Mouse (Mus musculus): ENCODE results near the gene Msto1.
"Not testable (repeated sequence)": the region's sequence is repeated elsewhere in the genome, so short reads cannot be mapped to it uniquely, and the experiment has no call there.

Gene Msto1

DNA sequence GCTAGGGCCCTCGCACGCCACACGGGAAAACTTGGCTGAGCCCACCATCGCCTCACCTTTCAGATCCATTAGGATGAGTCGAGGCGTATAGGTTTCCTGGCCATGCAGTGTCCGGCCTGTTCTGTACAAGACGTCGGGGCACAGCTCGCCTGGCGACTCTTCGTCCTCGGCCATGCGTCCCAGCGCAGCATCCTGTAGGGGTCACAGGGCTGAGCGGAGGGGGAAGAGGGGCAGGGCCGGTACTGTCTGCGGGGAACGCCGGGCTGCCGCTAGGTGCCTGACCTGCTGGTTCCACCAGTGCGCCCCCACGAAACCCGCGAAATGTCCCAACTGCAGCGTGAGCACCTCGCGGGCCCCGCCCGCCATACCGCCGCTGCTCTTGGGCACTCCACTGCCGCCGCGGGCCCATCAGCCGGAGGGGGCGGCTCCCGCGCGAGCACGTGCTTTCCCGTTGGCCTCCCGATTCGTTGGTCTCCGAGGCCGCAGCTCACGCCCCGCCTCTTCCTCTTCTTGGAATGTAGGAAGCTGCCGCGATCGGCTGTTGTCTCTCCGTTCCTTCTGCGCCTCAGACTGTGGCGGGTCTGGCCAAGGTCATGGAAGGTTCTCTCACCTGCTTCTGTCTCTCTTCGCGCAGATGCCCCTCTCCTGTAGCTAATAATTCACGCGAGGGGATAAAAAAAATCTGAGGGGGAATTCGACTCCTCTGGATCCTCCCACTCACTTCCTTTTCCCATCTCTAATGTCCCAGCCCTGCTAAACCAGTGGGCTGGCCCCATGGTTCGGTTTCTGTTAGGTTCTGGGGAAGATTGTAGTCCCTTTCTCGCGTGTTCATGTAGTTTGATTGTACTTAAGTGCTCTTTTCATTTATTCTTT lies at the start of gene Msto1:
Gene Msto1, minus strand, starts transcription at position 489 of the 873 bp plus-strand sequence.
- DNase-seq (ENCODE audit: low spot score in 2 of 2): peak; percentile 81 to 85

DNA sequence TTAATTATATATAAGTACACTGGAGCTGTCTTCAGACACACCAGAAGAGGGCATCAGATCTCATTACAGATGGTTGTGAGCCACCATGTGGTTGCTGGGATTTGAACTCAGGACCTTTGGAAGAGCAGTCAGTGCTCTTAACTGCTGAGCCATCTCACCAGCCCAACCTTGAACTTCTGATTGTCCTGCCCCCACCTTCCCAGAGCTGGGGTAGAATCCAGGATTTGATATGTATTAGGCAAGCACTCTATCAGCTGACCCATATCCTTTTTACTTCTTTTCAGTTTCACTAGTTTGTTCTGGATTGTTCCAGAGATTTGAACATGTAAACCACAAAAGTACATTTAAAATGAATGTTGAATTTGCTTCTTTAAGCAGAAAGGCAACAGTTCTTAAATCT lies 49.4 kb upstream of the Msto1 start:
- DNase-seq (ENCODE audit: low spot score in 2 of 2): not testable (repeated sequence)

GRCm38 (mm10) chr3:88953736-88954135 lies 39.9 kb upstream of the Msto1 start:
- no peak for DNase-seq (ENCODE audit: low spot score in 2 of 2)

GRCm38 (mm10) chr3:88953246-88953645 lies 39.4 kb upstream of the Msto1 start:
- no peak for DNase-seq (ENCODE audit: low spot score in 2 of 2)

GRCm38 (mm10) chr3:88951327-88951800 lies 37.6 kb upstream of the Msto1 start:
- no peak for DNase-seq (ENCODE audit: low spot score in 2 of 2)

- peak; percentile 57 to 62 for DNase-seq (ENCODE audit: low spot score in 2 of 2)
These were observed 37.0 kb upstream of the Msto1 start, which contains the start of the genes Ash1l and Dap3 for GRCm38 (mm10) chr3:88950576-88951326. Ash1l (plus strand) TSS chr3:88950622. Dap3 (minus strand) TSS chr3:88951181.

DNA sequence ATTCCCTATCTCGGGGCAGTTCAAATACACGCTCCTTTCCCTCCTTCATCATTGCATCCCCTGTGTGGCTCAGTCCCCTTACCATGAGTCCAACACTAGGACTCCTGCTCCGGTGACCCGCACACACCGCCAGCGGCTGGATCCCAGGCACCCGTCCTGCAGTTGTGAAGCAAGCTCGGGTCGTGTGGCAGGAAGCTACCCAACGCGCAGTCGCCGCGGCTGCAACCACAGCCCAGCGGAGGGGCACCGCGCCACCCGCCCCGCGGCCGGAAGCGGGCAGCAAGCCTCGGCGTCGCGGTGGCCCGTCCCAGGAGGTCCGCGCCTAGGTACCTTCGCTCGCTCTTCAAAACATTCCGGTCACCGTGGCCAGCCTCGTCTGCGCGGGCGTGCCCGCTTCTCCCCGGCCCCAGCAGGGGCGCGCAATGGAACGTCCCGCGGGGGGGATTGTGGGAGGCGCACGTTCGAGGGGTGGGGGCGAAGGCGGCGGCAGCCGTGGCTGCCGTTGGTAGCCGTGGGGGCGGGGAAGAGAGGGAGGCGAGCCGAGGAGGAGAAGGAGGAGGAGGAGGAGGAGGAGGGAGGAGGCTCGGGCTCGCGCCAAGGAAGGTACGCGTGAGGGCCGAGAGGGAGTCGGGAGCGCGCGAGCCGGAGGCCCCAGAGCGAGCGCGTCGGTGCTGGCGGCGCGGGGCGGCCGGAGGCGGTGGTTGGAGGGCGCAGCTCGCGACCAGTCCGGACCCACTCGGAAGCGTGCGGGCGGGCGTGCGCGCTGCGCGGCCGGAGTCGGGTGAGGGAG lies 36.2 kb upstream of the Msto1 start:
- DNase-seq (ENCODE audit: low spot score in 2 of 2): peak; percentile 59 to 63

DNA sequence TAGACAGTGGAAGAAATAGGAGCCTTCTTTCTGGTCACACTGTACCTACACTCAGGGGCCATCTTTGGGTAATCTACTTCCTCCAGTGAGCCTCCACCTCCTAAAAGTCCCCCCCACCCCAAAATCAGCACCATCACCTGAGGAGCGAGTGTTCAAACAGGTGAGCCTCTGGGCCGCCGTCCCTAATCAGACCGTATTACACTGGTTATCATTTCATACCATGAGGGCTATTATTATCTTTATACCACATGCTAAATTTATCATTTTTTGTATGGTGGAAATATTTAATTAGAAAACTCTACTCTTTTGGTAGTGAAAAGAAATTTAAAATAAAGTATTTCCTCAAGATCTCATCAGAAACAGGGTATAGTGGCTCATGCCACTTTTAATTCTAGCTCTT lies 30.3 kb upstream of the Msto1 start:
- DNase-seq (ENCODE audit: low spot score in 2 of 2): no peak

DNA sequence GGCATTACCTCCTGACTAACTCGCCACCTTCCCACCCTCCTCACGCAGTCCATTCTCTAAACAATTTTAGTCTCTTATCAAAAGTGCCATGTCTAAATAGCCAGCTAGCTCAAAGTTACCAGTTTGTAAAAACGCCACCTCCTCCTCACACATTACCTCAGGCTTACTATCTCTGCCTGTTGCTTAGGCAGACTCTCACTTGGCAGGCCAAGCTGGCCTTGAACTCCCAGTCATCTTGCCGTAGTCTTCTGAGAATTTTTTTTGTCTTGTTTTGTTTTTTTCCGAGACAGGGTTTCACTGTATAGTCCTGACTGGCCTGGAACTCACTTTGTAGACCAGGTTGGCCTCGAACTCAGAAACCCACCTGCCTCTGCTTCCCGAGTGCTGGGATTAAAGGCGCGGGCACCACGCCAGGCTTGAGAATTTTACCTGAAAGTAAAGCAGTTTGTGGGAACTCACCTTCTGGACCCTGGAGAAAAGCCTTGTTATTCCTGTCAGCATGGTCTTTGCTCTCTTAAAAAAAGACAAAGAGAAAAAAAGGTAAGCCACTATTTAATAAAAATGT lies 28.6 kb upstream of the Msto1 start:
- no peak for DNase-seq (ENCODE audit: low spot score in 2 of 2)

DNA sequence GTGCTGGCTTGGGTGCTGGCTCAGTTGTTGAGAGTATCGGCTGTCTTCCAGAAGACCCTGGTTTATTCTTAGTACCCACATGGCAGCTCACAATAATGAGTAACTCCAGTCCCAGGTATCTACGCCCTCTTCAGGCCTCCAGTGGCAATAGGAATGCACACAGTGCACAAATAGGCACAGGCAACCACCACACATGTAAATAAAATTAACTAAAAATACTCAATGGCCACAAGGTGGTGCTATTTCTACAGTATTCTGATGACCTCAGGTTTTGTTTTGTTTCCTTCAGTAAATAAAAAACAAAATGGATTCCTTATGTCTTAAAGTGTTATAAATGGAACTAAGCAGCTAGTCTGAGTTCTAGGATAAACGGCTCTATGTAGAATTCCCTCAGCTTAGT lies 25.9 kb upstream of the Msto1 start:
- DNase-seq (ENCODE audit: low spot score in 2 of 2): no peak

DNA sequence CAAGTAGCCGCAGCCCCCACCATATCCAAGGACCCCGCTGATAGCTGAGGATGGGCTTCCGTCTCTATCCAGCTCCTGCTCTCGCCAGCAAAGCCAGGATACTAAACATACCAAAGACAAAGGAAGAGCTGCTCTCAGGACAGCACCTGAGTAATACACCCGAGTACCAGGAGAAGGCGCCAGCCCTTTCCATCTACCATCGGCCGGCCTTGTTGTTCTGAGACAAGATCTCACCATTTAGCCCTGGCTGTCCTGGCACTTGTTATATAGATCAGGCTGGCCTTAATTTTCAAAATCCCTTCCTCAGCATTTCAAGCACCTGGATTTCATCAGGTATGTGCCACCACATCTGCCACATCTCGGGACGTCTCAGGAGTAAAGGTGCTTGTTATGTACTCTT lies 25.3 kb upstream of the Msto1 start:
- no peak for DNase-seq (ENCODE audit: low spot score in 2 of 2)

DNA sequence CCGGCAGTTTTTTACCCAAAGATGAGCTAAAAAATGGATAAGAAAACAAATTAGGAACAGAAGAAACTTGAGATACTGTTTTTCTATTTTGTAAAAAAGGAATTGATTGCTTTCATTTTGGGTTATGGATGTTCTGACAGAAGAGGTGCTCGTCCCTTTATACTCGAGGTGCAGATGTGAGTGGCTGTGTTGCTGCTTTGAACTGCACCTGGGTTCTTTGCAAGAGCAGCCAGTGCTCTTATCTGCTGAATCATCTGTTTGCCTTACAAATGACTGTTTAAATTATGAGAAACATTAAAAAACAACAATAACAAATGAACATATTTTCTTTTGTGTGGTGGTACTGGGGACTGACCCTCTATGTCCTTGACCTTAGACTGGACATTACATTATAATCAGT lies 15.7 kb upstream of the Msto1 start:
- DNase-seq (ENCODE audit: low spot score in 2 of 2): no peak

DNA sequence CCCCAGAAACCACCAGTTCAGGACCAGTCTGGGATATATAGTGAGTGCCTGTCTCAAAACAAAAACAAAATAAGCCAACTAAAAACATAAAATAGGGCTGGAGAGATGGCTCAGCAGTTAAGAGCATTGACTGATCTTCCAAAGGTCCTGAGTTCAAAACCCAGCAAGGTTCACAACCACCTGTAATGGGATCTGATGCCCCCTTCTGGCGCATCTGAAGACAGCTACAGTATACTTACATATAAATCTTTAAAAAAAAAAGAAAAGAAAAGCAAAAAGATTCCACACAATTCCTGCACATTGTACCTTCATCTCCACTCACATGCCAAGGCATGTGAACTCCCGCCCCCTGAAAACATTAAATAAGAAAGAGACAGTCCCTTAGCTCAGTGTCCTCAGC lies 11.9 kb upstream of the Msto1 start:
- DNase-seq (ENCODE audit: low spot score in 2 of 2): no peak

- DNase-seq (ENCODE audit: low spot score in 2 of 2): no peak
These were observed 10.3 kb upstream of the Msto1 start for GRCm38 (mm10) chr3:88923989-88924591.

DNA sequence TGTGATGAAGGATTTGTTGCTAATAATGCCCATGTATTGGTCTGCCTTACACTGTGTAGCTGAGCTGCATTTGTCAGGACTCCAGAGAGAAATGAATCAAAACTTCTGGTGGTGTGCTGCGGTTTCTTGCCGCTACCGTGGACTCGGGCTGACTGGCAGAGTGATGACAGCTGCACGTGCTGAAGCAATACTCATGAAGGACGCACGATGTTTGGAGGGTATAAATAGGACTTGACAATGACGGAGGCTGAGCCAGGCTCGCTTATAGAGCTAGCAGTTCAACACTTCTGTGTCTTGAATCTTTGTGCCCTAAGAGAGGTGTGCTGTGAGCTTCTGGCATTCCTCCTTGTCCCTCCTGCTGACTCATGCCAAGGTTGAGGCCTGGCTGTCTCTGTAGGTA lies 7.6 kb upstream of the Msto1 start:
- no peak for DNase-seq (ENCODE audit: low spot score in 2 of 2)

DNA sequence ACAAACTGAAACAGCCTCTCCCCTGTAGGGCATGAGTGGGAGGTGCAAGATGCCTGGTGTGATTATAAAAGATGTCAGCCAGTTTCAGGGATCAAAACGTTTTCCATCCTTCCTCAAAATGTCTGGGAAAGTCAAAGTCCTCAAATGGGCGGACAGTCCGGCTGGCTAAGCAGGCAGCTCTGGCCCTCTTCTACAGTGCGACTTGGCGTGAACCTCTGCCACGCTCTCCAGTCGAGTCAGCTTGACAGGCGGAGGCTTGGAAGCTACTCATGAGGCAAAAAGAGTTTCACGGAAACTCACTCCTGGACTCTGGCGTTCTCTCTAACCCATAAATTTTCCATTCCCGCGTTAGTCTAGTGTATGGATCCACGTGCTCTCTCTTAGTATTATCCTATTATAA lies 5.2 kb upstream of the Msto1 start:
- no peak for DNase-seq (ENCODE audit: low spot score in 2 of 2)

- no peak for DNase-seq (ENCODE audit: low spot score in 2 of 2)
These were observed 598 bp upstream of the Msto1 start for GRCm38 (mm10) chr3:88914384-88914810.

- no peak for DNase-seq (ENCODE audit: low spot score in 2 of 2)
These were observed 1.2 kb downstream of the Msto1 start for GRCm38 (mm10) chr3:88912585-88912984.

GRCm38 (mm10) chr3:88906393-88907159 lies 7.2 kb downstream of the Msto1 start:
- no peak for DNase-seq (ENCODE audit: low spot score in 2 of 2)

DNA sequence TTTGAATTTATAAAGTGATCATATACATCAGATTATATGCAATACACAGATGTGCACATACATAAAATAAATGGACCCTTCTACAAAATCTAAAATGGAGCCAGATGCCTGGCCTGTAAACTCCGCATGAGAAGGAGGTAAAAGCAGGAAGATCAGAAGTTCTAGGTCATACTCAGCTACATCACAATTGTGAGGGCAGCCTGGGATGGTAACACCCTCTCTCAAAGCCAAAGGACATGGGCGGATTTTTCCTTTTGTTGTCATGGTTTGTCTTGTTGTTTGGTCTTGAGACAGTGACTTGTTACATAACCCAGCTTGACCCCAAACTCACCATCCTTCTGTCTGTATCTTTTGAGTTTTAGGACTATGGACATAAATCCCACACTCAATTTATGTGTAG lies 8.1 kb downstream of the Msto1 start:
- DNase-seq (ENCODE audit: low spot score in 2 of 2): no peak
